Mouse (Mus musculus): Measurements from ENCODE around the gene Phf5a.

DNA sequence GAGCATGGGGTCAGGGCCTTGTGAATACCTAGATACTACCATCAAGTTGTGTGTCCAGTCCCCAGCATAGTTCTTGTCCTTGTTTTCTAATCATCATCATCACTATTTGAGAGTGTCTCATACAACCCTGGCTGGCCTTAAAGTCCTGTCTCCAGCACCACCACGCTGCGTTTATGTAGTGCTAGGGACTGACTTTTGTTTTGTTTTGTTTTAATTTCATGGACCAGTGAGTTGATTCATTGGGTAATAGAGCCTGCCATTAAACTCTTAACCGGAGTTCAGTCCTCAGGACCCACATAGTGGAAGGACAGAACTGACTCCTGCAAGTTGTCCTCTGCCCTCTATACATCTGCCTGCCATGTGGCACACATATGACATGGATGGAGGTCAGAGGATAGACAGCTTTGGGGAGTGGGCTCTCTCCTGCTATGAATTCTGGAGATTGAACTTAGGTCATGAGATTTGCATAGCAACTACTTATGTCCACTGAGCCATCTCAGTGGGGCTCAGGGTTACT is 13.8 kb upstream of the Phf5a start:
- TF ChIP-seq CTCF (IDR thresholded peaks at IDR 0.05; ENCODE audit: borderline replicate concordance, insufficient read depth, low read depth, low read length) (no peak), POLR2A (IDR thresholded peaks at IDR 0.05; ENCODE audit: borderline replicate concordance, insufficient read depth, low read length) (no peak)

Measured in cerebellum, adult 2 months (tissue).